Mouse (Mus musculus) frontal cortex, adult 2 months (tissue): ENCODE data around the gene Gm1553. TPM values are rescaled to one million over a fixed set of nuclear protein-coding genes. Genes with fewer than 3 reads are reported as not detected.

ENCODE experiments used
- DNase-seq, 2 experiments: peaks; one replicate each; pipeline ENCODE4 v3.0.0; 2022; ENCODE audit warnings: low spot score in 1 of 2; ENCODE audit errors: extremely low spot score in 1 of 2
- polyA plus RNA-seq: library from polyadenylated mRNA; depleted of rRNA; stranded (reverse); fragments of >200 nt; gene quantifications from 2 replicates; pipeline ENCODE4 v1.2.3, GENCODE M21; 2012; rRNA removed

The Gm1553 gene
- not detected in 2 replicates for polyA plus RNA-seq

GRCm38 (mm10) chr10:82492518-82492917, at the start of gene Gm1553:
Gene Gm1553, minus strand, starts transcription at chr10:82492618.
- DNase-seq = no peak

Other genes with a start within 250 kb of the Gm1553 start
- gene 4932415D10Rik, start 176.0 kb downstream of the Gm1553 start, polyA plus RNA-seq = not detected in 2 replicates
- gene Gm4924, start 138.4 kb downstream of the Gm1553 start, polyA plus RNA-seq = 5.1 and 6.1 TPM in 2 replicates
- 34.4 TPM in 2 replicates for gene 1190007I07Rik, start 130.6 kb upstream of the Gm1553 start, polyA plus RNA-seq
- 59.9 and 61.2 TPM in 2 replicates for gene Tdg, start 137.2 kb upstream of the Gm1553 start, polyA plus RNA-seq
- gene Glt8d2, start 198.0 kb upstream of the Gm1553 start, polyA plus RNA-seq = 11.0 and 11.3 TPM in 2 replicates
- gene Hcfc2, start 203.5 kb upstream of the Gm1553 start, polyA plus RNA-seq = 26.4 and 27.3 TPM in 2 replicates